Mouse (Mus musculus) frontal cortex, postnatal 25 days (tissue): ENCODE data around the gene Wdr24.
A peak's percentile ranks its signal among the peaks of the same experiment; 100 is the strongest.
"Not testable (repeated sequence)": the region's sequence is repeated elsewhere in the genome, so short reads cannot be mapped to it uniquely, and the experiment has no call there.

Source experiments
- DNase-seq, 2 experiments: peaks; one replicate each; pipeline ENCODE4 v3.0.0; 2022; ENCODE audit warnings: low spot score in 2 of 2

Wdr24 gene

DNA sequence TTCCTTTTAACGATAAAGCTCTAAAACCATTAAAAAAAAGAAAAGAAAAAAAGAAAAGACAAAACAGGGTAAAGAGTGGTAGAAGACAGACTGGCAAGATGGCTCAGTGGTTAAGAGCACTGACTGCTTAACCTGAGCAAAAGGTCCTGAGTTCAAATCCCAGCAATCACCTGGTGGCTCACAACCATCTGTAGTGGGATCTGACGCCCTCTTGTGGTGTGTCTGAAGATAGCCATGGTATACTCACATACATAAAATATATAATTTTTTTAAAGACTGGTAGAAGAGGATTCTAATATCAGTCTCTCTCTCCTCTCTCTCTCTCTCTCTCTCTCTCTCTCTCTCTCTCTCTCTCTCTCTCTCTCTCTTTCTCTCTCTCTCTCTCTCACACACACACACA, 16.0 kb upstream of the Wdr24 start:
- not testable (repeated sequence) for DNase-seq

DNA sequence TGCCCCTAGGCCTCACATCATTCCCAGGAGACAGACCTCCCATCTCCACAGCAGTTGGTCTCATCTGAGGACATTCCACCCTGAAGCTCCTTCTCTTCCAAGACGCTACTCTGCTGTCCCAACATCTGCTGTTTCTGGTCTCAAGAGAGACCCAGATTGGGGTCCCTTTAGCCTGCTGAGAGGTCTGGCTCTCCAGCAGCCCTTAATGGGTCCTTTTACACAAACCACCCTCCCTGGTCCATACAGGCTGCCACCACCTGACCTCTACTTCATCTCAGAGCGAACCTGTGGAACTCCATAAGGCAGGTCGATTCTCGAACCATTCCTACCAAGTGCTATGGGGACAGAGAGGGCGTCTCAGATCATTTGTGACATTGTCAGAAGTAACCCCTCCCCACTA, 15.4 kb upstream of the Wdr24 start:
- no peak for DNase-seq

DNA sequence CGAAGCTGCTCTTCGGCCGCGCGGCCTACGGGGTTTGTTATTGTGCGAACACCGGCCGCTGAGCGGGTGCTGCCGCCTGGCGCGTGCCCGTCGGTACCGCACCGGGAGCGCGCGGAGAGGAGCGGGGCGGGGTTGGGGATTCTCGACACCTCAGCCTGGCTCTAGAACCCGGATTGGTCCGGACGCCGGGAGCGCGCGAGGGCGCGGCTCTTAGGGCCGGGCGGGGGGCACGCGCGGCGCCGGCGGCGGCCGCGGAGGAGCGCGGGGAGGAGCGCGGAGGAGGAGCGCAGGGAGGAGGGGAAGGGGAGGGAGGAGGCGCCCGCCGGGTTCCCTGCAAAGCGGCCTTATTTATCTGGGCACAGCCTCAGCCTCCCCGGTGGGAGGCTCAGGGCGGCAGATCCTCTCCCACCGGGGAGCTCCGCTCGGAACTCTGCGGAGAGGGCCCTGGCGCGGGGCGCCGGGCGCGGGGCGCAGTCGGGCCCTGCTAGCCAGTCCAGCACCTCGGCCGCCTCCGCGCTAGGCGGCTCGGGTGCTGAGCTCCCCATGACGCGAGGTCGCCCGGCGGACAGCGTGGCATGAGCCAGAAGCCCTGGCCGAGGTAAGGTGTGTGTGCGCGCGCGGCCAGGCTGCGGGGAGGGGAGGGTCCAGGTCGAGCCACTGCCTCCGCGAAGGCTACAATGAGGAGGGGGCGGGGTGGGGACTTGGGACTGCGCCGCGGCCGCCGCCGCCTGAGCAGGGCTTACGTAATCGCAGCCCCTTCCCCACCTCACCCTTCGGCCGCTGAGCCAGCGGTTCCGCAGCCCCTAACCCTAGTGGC, 14.4 kb upstream of the Wdr24 start, which contains the start of gene Fbxl16:
TSS of gene Fbxl16 (plus strand) at position 297 of the 817 bp plus-strand sequence.
- DNase-seq: peak; percentile 77 to 82

DNA sequence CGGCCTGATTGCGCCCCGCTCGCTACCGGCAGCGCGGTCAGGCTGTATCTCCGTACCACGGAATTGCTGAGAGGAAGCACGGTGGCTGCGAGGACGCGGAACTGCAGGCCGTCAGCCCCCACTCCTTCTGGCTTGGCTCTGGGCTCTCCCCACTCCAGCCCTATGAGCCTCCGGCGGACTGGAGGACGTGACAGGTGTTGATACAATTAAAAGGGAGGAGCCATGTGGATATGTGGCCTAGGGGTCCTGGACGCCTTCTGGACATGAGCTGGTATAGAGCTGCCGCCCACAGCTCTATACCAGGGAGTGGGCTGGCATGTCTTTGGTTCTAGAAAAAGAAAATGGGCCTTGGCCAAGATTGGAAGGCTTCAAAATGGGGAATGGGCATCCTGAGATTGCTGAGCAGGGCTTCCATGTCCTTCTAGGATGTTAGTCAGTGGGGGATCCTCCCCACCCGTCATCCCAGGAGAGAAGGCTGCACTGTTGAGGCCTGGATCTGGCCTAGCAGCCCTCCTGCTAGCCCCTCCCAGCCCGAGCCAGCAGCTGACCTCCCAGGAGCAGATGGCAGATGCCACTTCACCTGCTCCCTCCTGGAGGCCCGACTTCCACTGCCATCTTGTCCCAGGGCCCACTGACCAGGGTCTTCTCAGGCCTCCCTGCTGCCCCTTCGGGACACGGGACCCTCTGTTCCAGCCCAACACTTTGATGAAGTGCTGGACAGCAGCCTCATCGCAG, 13.7 kb upstream of the Wdr24 start:
- no peak for DNase-seq

DNA sequence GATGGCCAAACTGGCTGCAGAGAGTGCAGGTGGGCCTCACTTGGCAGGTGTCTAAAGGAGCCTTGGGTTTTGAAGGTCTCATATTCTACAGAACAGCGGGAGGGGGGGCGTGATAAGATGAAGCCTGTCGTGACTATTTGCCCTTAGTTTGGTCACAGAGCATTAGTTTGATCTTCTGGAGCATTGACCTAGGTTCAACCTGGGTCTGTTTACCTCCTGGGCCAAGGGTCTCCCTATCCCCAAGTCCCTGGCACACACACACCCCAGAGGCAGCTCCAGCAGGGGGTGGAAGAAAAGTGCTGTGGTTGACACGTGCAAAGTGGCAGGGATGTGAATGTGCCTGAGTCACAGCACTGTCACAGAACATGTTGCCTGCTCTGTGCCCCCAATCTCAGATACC, 12.5 kb upstream of the Wdr24 start:
- DNase-seq: no peak

DNA sequence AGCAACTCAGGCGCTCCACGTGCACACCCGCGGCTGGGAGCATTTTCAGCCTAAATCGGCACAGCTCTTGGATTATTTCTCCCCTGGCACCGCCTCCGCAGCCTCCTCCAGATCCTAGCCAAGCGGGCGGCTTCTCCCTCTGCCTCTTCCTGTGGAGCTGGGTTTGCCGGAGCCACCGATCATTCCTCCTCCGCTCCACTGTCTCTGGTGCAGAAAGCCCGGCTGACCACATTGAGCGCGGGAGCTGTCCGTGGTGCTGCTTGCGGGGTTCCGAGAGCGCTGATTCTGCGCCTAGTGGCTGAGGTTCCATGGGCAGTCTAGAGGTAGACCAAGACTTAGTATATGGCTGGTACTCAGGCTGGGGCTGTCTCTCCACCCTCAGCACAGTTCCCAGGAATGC, 10.0 kb upstream of the Wdr24 start:
- peak; percentile 65 to 74 for DNase-seq

DNA sequence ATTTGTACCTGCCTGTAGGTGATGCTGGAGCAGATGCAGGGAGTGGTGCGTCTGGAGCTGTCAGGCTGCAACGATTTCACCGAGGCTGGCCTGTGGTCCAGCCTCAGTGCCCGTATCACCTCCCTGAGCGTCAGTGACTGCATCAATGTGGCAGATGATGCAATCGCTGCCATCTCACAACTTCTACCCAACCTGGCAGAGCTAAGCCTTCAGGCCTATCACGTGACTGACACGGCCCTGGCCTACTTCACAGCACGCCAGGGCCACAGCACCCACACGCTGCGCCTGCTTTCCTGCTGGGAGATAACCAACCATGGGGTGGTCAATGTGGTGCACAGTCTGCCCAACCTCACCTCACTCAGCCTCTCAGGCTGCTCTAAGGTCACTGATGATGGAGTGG, 5.8 kb upstream of the Wdr24 start:
- DNase-seq: no peak

DNA sequence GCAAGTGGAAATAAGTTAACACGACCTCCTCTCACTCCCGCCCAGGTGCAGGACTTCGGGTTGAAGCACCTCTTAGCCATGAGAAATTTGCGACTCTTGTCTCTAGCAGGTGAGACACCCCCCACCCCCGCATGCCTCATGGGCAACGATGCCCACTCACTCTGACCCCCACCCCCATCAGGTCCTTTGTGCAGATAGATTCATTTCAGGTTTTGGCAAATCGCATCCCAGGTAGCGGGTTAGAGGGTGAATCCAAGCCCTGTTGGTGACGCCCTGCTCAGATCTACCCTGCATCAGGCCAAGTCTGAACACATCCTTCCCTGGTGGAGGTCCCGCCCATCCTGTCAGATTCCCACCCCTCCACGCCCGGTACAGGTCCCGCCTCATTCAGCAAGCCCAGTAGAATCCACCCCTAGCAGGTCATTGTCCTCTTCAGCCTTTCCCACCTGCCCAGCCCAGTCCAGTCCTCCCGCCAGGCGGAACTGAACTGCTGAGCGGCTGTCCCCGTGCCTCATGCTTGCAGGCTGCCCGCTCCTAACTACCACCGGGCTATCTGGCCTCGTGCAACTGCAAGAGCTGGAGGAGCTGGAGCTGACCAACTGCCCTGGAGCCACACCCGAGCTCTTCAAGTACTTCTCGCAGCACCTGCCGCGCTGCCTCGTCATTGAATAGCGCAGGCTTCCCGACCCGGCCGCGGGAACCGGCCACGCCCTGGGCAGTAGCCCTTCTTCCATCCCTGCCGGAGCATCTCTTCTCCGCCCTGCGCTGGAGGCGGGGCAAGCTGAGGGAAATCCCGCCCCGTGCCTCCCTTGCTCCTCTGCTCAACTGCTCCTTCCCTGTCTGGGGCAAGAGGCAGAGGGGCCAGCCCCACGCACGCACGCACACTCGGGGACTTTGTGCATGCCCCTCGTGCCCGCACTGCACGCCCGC, 4.3 kb upstream of the Wdr24 start:
- no peak for DNase-seq

DNA sequence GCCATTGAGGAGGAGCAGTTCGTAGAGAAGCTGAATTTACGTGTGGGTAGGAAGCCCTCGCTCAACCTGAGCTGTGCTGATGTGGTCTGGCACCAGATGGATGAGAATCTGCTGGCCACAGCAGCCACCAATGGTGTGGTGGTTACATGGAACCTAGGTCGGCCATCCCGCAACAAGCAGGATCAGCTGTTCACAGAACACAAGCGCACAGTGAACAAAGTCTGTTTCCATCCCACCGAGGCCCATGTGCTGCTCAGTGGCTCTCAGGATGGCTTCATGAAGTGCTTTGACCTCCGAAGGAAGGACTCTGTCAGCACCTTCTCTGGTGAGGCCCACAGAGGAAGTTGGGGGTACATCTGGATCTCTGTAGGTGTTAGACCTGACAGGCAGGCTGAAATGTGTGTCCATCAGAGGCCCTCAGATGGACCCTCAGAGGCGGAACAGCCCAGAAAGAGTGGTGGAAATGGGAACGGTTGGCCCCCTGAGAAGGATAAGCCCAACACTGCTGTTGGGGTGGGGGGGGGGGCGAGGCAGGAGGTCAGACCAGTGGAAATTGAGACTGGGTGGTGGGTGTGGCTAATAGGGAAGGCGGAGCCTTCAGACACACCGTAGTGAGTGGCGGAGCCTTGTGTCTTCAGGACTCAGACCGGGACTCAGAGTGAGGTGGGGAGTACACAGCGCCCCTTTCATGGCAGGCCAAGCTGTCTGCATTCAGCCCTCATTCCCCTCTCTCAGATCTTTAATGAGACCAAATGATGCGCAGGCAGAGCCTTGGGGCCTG, 1.1 kb downstream of the Wdr24 start:
- no peak for DNase-seq

DNA sequence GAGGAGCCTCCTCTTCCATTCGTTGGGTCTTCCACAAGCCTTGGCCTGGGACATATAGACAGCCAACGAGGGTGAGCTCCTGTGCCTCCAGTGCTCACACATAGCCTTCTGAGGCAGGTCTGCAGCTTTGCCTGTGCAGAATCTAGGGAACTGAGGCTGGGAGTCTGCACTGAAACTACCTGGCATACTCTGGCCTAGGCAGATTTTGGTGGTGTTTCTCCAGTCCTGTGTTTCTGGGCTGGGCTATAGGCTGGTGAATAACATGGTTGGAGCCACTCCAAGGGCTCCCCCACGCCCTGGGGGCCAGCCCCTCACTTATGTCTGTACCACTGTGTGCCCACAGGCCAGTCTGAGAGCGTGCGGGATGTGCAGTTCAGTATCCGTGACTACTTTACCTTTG, 1.9 kb downstream of the Wdr24 start:
- no peak for DNase-seq

DNA sequence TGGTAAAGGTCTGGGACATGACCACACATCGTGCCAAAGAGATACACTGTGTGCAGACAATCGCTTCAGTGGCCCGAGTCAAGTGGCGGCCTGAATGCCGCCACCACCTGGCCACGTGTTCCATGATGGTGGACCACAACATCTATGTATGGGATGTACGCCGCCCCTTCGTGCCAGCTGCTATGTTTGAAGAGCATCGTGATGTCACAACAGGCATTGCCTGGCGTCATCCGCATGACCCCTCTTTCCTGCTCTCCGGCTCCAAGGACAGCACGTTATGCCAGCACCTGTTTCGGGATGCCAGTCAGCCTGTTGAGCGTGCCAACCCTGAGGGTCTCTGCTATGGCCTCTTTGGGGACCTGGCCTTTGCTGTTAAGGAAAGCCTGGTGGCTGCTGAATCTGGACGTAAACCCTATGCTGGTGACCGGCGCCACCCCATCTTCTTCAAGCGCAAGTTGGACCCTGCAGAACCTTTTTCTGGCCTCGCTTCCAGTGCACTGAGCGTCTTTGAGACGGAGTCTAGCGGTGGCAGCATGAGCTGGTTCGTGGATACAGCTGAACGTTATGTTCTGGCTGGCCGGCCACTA, 2.6 kb downstream of the Wdr24 start:
- DNase-seq: no peak

DNA sequence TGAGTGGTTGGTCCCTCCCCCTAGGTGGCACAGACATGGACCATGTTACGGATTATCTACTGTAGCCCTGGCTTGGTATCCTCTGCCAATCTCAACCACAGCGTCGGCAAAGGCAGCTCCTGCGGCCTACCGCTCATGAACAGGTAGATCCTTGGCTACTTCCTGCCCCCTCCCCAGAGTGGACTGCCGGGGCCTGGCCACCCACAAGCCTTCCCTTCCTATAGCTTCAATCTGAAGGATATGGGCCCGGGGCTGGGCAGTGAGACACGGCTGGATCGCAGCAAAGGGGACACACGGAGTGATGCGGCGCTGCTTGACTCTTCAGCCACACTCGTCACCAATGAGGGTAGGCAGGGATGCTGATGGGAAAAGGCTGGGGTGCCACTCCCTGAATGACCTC, 3.6 kb downstream of the Wdr24 start:
- no peak for DNase-seq

DNA sequence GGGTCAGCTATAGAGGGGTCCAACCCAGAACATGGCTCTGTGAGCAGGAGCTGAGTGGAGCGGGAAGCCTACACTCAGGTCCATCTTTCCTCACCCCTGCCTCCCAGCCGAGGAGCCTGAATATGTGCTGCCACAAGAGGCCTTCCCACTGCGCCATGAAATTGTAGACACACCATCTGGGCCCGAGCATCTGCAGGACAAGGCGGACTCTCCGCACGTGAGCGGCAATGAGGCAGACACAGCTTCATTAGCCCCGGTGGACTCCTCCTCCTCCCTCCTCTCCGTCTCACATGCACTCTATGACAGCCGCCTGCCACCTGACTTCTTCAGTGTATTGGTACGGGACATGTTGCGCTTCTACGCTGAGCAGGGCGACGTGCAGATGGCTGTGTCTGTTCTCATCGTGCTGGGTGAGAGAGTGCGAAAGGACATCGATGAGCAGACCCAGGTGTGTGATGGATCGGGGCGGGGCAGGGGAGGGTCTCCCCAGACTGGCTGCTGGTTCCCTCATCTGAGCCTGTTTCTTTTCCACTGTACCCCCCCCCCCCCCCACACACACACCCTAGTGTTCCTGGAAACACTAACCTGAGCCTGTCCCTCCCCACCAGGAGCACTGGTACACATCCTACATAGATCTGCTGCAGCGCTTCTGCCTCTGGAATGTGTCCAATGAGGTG, 4.3 kb downstream of the Wdr24 start:
- DNase-seq: no peak

DNA sequence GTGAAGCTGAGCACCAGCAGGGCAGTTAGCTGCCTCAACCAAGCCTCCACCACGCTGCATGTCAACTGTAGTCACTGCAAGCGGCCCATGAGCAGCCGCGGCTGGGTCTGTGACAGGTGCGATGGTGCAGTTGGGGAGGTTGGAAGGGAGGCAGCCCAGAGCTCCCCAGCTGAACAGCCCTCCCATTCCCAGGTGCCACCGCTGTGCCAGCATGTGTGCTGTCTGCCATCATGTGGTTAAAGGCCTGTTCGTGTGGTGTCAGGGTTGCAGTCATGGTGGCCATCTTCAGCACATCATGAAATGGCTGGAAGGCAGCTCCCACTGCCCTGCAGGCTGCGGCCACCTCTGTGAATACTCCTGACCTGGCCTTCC, 4.8 kb downstream of the Wdr24 start:
- DNase-seq: no peak

DNA sequence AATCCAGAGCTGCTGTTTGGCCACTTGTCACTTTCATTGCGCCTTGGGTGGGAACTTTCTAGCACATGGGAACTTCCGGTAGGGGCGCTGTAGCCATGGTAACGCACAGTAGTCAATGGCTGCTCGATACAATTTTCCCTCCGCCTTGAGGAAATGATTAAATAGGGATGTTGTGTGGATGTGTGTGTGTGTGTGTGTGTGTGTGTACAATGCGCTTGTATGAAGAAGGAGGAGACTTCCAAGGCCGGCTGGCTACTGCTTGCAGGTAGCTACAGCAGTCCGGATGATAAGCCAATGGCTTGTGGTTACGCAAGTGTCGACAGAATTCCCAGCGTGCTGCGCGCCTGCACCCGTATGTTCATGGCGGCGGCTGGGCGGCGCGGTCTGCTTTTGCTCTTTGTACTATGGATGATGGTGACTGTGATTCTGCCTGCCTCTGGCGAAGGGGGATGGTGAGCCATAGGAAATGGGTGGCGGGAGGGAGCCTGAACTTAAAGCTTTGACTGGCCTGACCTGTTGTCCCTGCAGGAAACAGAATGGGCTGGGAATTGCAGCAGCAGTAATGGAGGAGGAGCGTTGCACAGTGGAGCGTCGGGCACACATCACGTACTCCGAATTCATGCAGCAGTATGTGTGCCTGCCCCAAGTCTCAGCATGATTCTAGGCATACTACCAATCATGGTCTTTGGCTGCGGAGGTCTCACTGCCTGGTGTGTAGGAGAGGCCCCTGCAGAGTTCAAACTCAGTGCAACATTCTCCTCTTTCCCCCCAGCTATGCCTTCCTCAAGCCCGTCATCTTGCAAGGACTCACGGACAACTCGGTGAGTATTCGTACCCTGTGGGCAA, 5.5 kb downstream of the Wdr24 start, which contains the start of gene Jmjd8:
TSS of gene Jmjd8 (plus strand) at position 156 of the 846 bp plus-strand sequence.
- peak; percentile 73 to 75 for DNase-seq

DNA sequence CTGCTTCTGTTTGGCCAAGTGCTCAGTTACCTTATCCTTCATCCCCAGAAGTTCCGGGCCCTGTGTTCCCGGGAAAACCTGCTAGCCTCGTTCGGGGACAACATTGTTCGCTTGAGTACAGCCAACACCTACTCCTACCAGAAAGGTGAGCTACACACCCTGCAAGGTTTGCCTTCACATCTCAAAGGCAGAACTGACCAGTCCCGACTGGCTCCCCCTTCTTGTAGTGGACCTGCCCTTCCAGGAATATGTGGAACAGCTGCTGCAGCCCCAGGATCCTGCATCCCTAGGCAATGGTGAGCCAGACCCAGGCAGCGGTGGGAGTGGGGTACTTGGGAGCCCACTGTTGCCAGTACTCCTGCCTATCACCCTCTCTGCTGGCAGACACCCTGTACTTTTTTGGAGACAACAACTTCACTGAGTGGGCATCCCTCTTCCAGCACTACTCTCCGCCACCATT, 6.2 kb downstream of the Wdr24 start:
- no peak for DNase-seq

DNA sequence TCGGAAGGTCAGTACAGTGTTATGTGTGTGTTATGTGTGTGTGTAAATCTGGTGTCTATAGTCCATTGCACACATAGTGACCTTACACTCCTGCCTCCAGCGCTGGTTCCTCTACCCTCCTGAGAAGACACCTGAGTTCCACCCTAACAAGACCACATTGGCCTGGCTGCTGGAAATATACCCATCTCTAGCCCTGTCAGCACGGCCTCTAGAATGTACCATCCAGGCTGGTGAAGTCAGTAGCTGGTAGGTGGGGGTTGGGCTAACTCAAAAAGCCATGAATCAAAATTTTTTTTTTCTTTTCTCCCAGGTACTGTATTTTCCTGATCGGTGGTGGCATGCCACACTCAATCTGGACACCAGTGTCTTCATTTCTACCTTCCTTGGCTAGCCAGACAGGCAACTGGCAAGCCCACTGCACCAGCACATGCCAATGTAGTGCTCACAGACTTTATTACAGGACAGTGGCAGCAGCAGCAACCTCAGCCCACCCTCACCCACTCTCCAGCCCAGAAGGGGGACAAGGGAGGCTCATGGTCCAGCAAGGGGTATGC, 6.8 kb downstream of the Wdr24 start:
- DNase-seq: no peak

DNA sequence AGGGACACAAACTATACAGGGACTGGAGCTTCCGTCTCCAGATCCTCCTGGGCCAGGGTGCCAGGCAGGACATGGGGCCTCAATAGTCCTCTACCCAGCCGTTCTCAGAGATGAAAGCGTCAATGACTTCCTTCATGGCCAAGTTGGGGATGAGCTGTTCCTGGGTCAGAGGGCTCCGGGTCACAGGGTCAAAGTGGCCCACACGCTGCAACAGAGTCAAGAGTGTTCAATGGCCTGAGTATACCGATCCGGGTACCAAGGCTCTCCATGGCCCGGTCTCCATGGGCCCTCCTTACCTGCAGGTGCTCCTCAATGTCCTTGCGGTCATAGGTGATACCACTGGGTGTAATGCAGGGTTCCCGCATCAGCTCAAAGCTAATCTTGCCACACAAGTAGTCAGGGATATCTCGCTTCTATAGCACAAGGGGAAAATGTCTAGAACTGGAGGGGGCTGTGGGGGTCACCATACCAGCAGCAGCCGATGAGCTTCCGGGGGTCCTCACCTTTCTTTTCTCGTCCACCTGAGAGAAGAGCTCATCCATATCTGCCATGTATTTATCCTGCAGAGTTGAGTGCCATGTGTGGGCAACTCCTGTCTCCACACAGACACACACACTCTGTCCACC, 7.5 kb downstream of the Wdr24 start:
- no peak for DNase-seq
